Mouse (Mus musculus) stomach, postnatal 0 days (tissue): Measurements from ENCODE around the gene Max.

Experiments
- CTCF ChIP-seq: IDR thresholded peaks from 2 replicates; pipeline ENCODE4 v1.5.1; 2016; ENCODE audit warnings: antibody characterized with exemption, low read depth, mild to moderate bottlenecking, moderate library complexity
- EP300 ChIP-seq: optimal IDR thresholded peaks from 2 replicates; pipeline ENCODE3; 2016; ENCODE audit warnings: antibody characterized with exemption

DNA sequence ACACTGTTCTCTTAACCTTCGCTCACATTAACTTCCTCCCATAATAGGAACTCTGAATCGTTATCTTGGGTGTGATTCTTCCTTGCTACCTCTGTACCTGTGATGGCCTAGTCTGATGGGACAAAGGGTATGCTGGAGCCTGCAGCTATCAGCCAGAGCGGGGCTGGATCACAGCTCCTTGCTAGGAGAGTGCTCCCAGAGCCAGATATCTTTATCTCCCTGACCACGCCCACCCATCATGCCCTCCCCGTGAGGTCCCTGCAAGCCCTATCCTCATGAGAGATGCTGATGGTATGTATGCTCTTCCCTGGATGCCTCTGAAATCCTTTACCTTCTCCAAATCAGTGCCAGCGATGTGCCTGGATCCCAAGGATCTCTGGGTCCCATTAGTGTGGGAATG, 31.8 kb downstream of the Max start:
- no peak for TF ChIP-seq CTCF
- no peak for TF ChIP-seq EP300
